Mouse (Mus musculus): Measurements from ENCODE around the gene Gm28035.

Gm28035 gene

GRCm38 (mm10) chr2:30238906-30239465 is 1.4 kb upstream of the Gm28035 start:
- no peak for DNase-seq (ENCODE audit: low spot score)

- DNase-seq (ENCODE audit: low spot score): peak; percentile 62
Observed at GRCm38 (mm10) chr2:30239777-30240176, 590 bp upstream of the Gm28035 start.

- no peak for DNase-seq (ENCODE audit: low spot score)
Observed at GRCm38 (mm10) chr2:30242509-30242908, 2.1 kb downstream of the Gm28035 start.

GRCm38 (mm10) chr2:30243391-30243790 is 3.0 kb downstream of the Gm28035 start:
- no peak for DNase-seq (ENCODE audit: low spot score)

GRCm38 (mm10) chr2:30244595-30245178 is 4.3 kb downstream of the Gm28035 start:
- DNase-seq (ENCODE audit: low spot score): no peak

- DNase-seq (ENCODE audit: low spot score): no peak
Observed at GRCm38 (mm10) chr2:30247036-30247435, 6.7 kb downstream of the Gm28035 start.

GRCm38 (mm10) chr2:30247681-30248080 is 7.3 kb downstream of the Gm28035 start:
- no peak for DNase-seq (ENCODE audit: low spot score)

- DNase-seq (ENCODE audit: low spot score): no peak
Observed at GRCm38 (mm10) chr2:30249182-30249581, 8.8 kb downstream of the Gm28035 start.

GRCm38 (mm10) chr2:30250166-30251128 is 10.1 kb downstream of the Gm28035 start:
- no peak for DNase-seq (ENCODE audit: low spot score)

GRCm38 (mm10) chr2:30251417-30252104 is 11.2 kb downstream of the Gm28035 start:
- DNase-seq (ENCODE audit: low spot score): peak; percentile 68

- no peak for DNase-seq (ENCODE audit: low spot score)
Observed at GRCm38 (mm10) chr2:30252521-30252920, 12.2 kb downstream of the Gm28035 start.

GRCm38 (mm10) chr2:30253809-30254208 is 13.4 kb downstream of the Gm28035 start:
- DNase-seq (ENCODE audit: low spot score): no peak

- no peak for DNase-seq (ENCODE audit: low spot score)
Observed at GRCm38 (mm10) chr2:30255631-30256395, 15.4 kb downstream of the Gm28035 start.

- DNase-seq (ENCODE audit: low spot score): no peak
Observed at GRCm38 (mm10) chr2:30256616-30257350, 16.4 kb downstream of the Gm28035 start.

GRCm38 (mm10) chr2:30257699-30258460 is 17.5 kb downstream of the Gm28035 start:
- DNase-seq (ENCODE audit: low spot score): no peak

- DNase-seq (ENCODE audit: low spot score): no peak
Observed at GRCm38 (mm10) chr2:30258600-30258999, 18.2 kb downstream of the Gm28035 start.

GRCm38 (mm10) chr2:30259131-30260064 is 19.0 kb downstream of the Gm28035 start:
- no peak for DNase-seq (ENCODE audit: low spot score)

- DNase-seq (ENCODE audit: low spot score): no peak
Observed at GRCm38 (mm10) chr2:30261064-30261736, 20.8 kb downstream of the Gm28035 start.
